Mouse (Mus musculus) brain, embryonic 14.5 days (tissue): ENCODE data around the gene Chpf2.

ENCODE experiments used
- CTCF ChIP-seq: fragments of 200-500 bp; IDR thresholded peaks from 2 replicates; pipeline ENCODE4 v1.5.1; 2012; ENCODE audit warnings: inconsistent platforms, mild to moderate bottlenecking, moderate library complexity, borderline replicate concordance; ENCODE audit not compliant: insufficient read depth, insufficient read length; ENCODE audit errors: extremely low read depth
- POLR2A ChIP-seq: fragments of 200-500 bp; IDR thresholded peaks from 2 replicates; pipeline ENCODE4 v1.6.1; 2012; ENCODE audit warnings: mild to moderate bottlenecking, inconsistent platforms, borderline replicate concordance; ENCODE audit not compliant: poor library complexity, insufficient read depth, insufficient read length, severe bottlenecking; ENCODE audit errors: extremely low read depth

DNA sequence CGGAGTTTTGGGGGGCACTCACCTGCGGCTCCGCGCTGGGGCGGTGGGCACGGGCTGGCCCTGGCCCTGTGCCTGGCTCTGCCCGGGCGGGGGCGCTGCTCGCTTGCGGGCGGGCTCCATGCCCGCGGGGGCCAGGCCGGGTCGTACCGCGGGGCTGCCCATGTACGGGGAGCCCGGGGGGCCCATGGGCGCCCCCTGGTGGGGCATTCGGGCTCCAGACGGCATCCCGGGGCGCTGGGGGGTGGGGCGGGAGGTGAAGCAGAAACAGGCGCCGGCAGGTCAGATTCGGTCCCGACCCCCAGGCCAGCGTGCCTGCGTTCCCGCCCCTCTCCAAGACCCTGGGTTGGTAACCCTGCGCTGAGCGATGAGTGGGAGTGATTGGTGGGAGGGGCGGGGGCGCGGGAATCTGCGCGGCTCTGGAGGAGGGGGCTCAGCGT lies 12.0 kb downstream of the Chpf2 start:
- TF ChIP-seq CTCF (peak; percentile 61; the same call in 1 of the 2 replicates), POLR2A (no peak)
